Mouse (Mus musculus) ES-E14 (cell line): ENCODE data around the gene Amhr2. TPM values are rescaled to one million over a fixed set of nuclear protein-coding genes. Genes with fewer than 3 reads are reported as not detected.

Source experiments
- DNase-seq: peaks from one replicate; pipeline ENCODE4 v3.0.0-alpha.2; 2013; ENCODE audit warnings: low read depth, low spot score
- H3K27ac ChIP-seq: 2 replicates; pipeline ENCODE4 v1.5.1; 2012; ENCODE audit warnings: low read depth, mild to moderate bottlenecking, low read length, moderate library complexity, mixed read lengths; ENCODE audit not compliant: poor library complexity, insufficient read depth, severe bottlenecking
- H3K36me3 ChIP-seq: 2 replicates; pipeline ENCODE4 v1.6.1; 2012; ENCODE audit warnings: mild to moderate bottlenecking, low read length, moderate library complexity, mixed read lengths; ENCODE audit not compliant: control insufficient read depth, poor library complexity, insufficient read depth, severe bottlenecking
- H3K4me1 ChIP-seq, 2 experiments: fragments of 150-350 bp in 1 of 2; sonication (generic) in 1 of 2; 2 replicates each; pipeline ENCODE4 v1.6.1; 2012; ENCODE audit warnings: low read length in 2 of 2, mild to moderate bottlenecking in 1 of 2, mixed read lengths in 1 of 2; ENCODE audit not compliant: control insufficient read depth in 2 of 2, insufficient read depth in 2 of 2, poor library complexity in 1 of 2
- H3K4me3 ChIP-seq, 2 experiments: fragments of 150-350 bp in 1 of 2; sonication (generic) in 1 of 2; 2 replicates each; pipeline ENCODE4 v1.5.1; 2012; ENCODE audit warnings: low read length in 2 of 2, low read depth in 1 of 2, mild to moderate bottlenecking in 1 of 2, mixed read lengths in 1 of 2; ENCODE audit not compliant: insufficient read depth in 1 of 2, poor library complexity in 1 of 2, severe bottlenecking in 1 of 2
- H3K9ac ChIP-seq: 2 replicates; pipeline ENCODE4 v1.6.1; 2012; ENCODE audit warnings: low read depth, mild to moderate bottlenecking, low read length, mixed read lengths; ENCODE audit not compliant: poor library complexity, insufficient read depth, severe bottlenecking
- H3K9me3 ChIP-seq: fragments of 150-350 bp; sonication (generic); 2 replicates; pipeline ENCODE4 v1.6.1; 2012; ENCODE audit warnings: low read depth, mild to moderate bottlenecking, low read length; ENCODE audit not compliant: control insufficient read depth, insufficient read depth
- CHD2 ChIP-seq: IDR thresholded peaks from 2 replicates; pipeline ENCODE4 v1.6.1; 2014; ENCODE audit warnings: mild to moderate bottlenecking, low read depth, low read length, inconsistent platforms
- HCFC1 ChIP-seq: IDR thresholded peaks from 2 replicates; pipeline ENCODE4 v1.6.1; 2012; ENCODE audit warnings: low read length, inconsistent platforms, borderline replicate concordance; ENCODE audit not compliant: insufficient read depth
- MAFK ChIP-seq: IDR thresholded peaks from 2 replicates; pipeline ENCODE4 v1.6.1; 2014; ENCODE audit warnings: mild to moderate bottlenecking, low read depth, low read length, inconsistent platforms; ENCODE audit not compliant: insufficient read depth
- ZC3H11A ChIP-seq: IDR thresholded peaks from 2 replicates; pipeline ENCODE4 v1.6.1; 2012; ENCODE audit warnings: low read depth, mild to moderate bottlenecking, inconsistent platforms, low read length, borderline replicate concordance
- ZNF384 ChIP-seq: IDR thresholded peaks from 2 replicates; pipeline ENCODE4 v1.6.1; 2012; ENCODE audit warnings: low read depth, low read length, inconsistent platforms
- in situ Hi-C, 2 experiments: fragments of 600-800 bp; cut with MboI; formaldehyde crosslinking; loops; one replicate each; pipeline ENCODE4 v1.15.1; 2025; ENCODE audit warnings: low sequenced_read_pairs in 2 of 2, inconsistent platforms in 1 of 2; ENCODE audit not compliant: unreplicated experiment in 2 of 2
- total RNA-seq: library from RNA; depleted of rRNA; stranded (reverse); fragments of 300-350 nt; gene quantifications from 2 replicates; pipeline ENCODE4 v1.2.3, GENCODE M21; 2012

The Amhr2 gene
- total RNA-seq, 1 experiment = 5.6 TPM

GRCm38 (mm10) chr15:102498322-102498721, 53.2 kb downstream of the Amhr2 start:
- no peak overlapping the region for H3K9ac ChIP-seq
- no peak for DNase-seq
- peaks cover 0 to 8% of the 10 kb centered on the region in 2 experiments; a peak in 2 of 4 replicates for H3K4me1 ChIP-seq
- H3K27ac ChIP-seq = no peak overlapping the region
- TF ChIP-seq ZNF384 = no peak
- no peak for TF ChIP-seq CHD2
- no peak for TF ChIP-seq MAFK
- TF ChIP-seq HCFC1 = no peak
- no peak for TF ChIP-seq ZC3H11A
- no peaks in the 10 kb centered on the region for H3K9me3 ChIP-seq
- in situ Hi-C loops = loop anchor here in 1 of 2 experiments (25.0 kb wide), 1 partner anchor 411 kb away; no protein-coding TSS in a partner anchor
- H3K36me3 ChIP-seq = peaks cover 52% of the 10 kb centered on the region
- H3K4me3 ChIP-seq = no peak overlapping the region

- Histone ChIP-seq H3K9ac (no peak overlapping the region), H3K4me1 (peaks cover 0 to 8% of the 10 kb centered on the region in 2 experiments; a peak in 2 of 4 replicates), H3K36me3 (peaks cover 58% of the 10 kb centered on the region), H3K9me3 (no peaks in the 10 kb centered on the region), H3K27ac (no peak overlapping the region), H3K4me3 (no peak overlapping the region)
- no peak for DNase-seq
- TF ChIP-seq HCFC1 (no peak), MAFK (no peak), ZNF384 (no peak), CHD2 (no peak), ZC3H11A (no peak)
- in situ Hi-C loops = loop anchor here in 1 of 2 experiments (25.0 kb wide), 1 partner anchor 412 kb away; no protein-coding TSS in a partner anchor
Observed at GRCm38 (mm10) chr15:102499370-102499769, 54.2 kb downstream of the Amhr2 start.

DNA sequence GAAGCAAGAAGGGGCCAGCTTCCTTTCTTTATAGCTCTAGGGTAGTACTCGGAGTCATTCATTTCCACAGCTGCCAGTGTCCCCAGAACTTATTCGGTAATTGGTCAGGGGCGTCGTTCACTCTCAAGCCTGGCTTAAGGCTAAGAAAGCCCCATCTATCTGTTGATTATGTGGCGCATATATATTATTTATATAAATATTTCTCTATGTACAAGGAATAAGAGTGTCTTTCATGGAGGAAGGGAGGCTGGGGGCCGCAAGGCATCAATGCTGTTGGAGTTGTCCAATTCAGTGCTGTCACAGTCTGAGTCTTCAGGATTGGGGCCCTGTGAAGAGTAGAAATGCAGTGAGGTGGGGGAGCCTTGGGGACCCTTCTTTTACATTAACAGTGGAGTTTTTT, 54.7 kb downstream of the Amhr2 start:
- TF ChIP-seq ZC3H11A (no peak), HCFC1 (no peak), ZNF384 (no peak), MAFK (no peak)
- peaks cover 59% of the 10 kb centered on the region for H3K36me3 ChIP-seq
- in situ Hi-C loops = loop anchor here in 1 of 2 experiments (25.0 kb wide), 1 partner anchor 413 kb away; no protein-coding TSS in a partner anchor
- no peak overlapping the region for H3K27ac ChIP-seq
- H3K9ac ChIP-seq = no peak overlapping the region
- H3K9me3 ChIP-seq = no peaks in the 10 kb centered on the region
- DNase-seq = no peak
- H3K4me1 ChIP-seq = peaks cover 0 to 8% of the 10 kb centered on the region in 2 experiments; a peak in 2 of 4 replicates
- H3K4me3 ChIP-seq = no peak overlapping the region

DNA sequence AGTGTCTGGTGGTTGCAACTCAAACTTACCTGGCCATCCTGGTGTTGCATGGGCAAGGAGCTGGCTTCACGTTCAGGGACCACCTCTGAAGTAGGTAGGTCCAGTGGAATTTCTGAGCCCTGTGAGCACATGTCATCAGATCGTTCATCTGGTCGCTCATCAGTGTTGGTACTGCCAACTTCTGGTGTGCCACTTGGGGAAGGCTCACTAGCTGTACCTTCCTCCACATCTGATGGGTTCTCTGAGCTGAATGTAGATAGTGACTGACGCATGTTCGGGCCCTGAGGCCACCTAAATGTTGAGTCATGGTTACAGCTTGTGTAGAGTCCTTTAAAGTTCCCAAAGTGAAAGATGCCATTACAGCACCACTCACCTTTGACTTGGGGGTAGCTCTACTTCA, 55.3 kb downstream of the Amhr2 start:
- H3K9ac ChIP-seq = no peak overlapping the region
- peaks cover 59% of the 10 kb centered on the region for H3K36me3 ChIP-seq
- no peak for DNase-seq
- H3K4me3 ChIP-seq = no peak overlapping the region
- H3K4me1 ChIP-seq = peaks cover 0 to 12% of the 10 kb centered on the region in 2 experiments; a peak in 2 of 4 replicates
- H3K9me3 ChIP-seq = no peaks in the 10 kb centered on the region
- TF ChIP-seq ZC3H11A (no peak), CHD2 (no peak), HCFC1 (no peak)
- in situ Hi-C loops = no loop called here
- H3K27ac ChIP-seq = no peak overlapping the region

- in situ Hi-C loops = no loop called here
Observed at GRCm38 (mm10) chr15:102501084-102501814, 56.1 kb downstream of the Amhr2 start.

More at GRCm38 (mm10) chr15:102501084-102501814, 56.1 kb downstream of the Amhr2 start:
- no peak overlapping the region for H3K9ac ChIP-seq
- no peak for DNase-seq
- H3K36me3 ChIP-seq = peaks cover 53% of the 10 kb centered on the region
- TF ChIP-seq HCFC1 (no peak), MAFK (no peak), CHD2 (no peak), ZNF384 (no peak), ZC3H11A (no peak)
- H3K4me3 ChIP-seq = no peak overlapping the region
- H3K4me1 ChIP-seq = peaks cover 0 to 12% of the 10 kb centered on the region in 2 experiments; a peak in 2 of 4 replicates
- H3K9me3 ChIP-seq = no peaks in the 10 kb centered on the region
- H3K27ac ChIP-seq = no peak overlapping the region
